Mouse (Mus musculus) kidney, adult 18-20 months (tissue): Measurements from ENCODE around the gene Mettl14.
"Not testable (repeated sequence)": the region's sequence is repeated elsewhere in the genome, so short reads cannot be mapped to it uniquely, and the experiment has no call there.

ENCODE experiments used
- DNase-seq: peaks from one replicate; pipeline ENCODE4 v3.0.0; 2021

Gene Mettl14

GRCm38 (mm10) chr3:123385486-123386156 lies at the start of gene Mettl14:
Mettl14 (minus strand) TSS chr3:123386108.
- peak; percentile 95 for DNase-seq

GRCm38 (mm10) chr3:123433362-123433761 lies 47.5 kb upstream of the Mettl14 start:
- no peak for DNase-seq

- no peak for DNase-seq
Measured at GRCm38 (mm10) chr3:123431951-123432674, 46.2 kb upstream of the Mettl14 start.

GRCm38 (mm10) chr3:123429597-123430458 lies 43.9 kb upstream of the Mettl14 start:
- no peak for DNase-seq

- DNase-seq: no peak
Measured at GRCm38 (mm10) chr3:123428005-123428404, 42.1 kb upstream of the Mettl14 start.

GRCm38 (mm10) chr3:123425647-123426046 lies 39.7 kb upstream of the Mettl14 start:
- no peak for DNase-seq

- DNase-seq: no peak
Measured at GRCm38 (mm10) chr3:123413173-123413572, 27.3 kb upstream of the Mettl14 start.

GRCm38 (mm10) chr3:123411821-123412578 lies 26.1 kb upstream of the Mettl14 start:
- DNase-seq: no peak

GRCm38 (mm10) chr3:123404945-123405344 lies 19.0 kb upstream of the Mettl14 start:
- DNase-seq: no peak

GRCm38 (mm10) chr3:123397562-123398481 lies 11.9 kb upstream of the Mettl14 start:
- no peak for DNase-seq

GRCm38 (mm10) chr3:123395611-123396010 lies 9.7 kb upstream of the Mettl14 start:
- peak; percentile 33 for DNase-seq

- DNase-seq: no peak
Measured at GRCm38 (mm10) chr3:123391180-123391579, 5.3 kb upstream of the Mettl14 start.

GRCm38 (mm10) chr3:123386157-123386780 lies 361 bp upstream of the Mettl14 start:
- peak; percentile 6 for DNase-seq

GRCm38 (mm10) chr3:123385118-123385485 lies 806 bp downstream of the Mettl14 start:
- DNase-seq: no peak

GRCm38 (mm10) chr3:123384435-123384834 lies 1.5 kb downstream of the Mettl14 start:
- no peak for DNase-seq

GRCm38 (mm10) chr3:123376562-123376961 lies 9.3 kb downstream of the Mettl14 start:
- no peak for DNase-seq

GRCm38 (mm10) chr3:123371766-123372535 lies 14.0 kb downstream of the Mettl14 start:
- peak; percentile 69 for DNase-seq

- no peak for DNase-seq
Measured at GRCm38 (mm10) chr3:123370927-123371326, 15.0 kb downstream of the Mettl14 start.

- no peak for DNase-seq
Measured at GRCm38 (mm10) chr3:123369161-123369560, 16.7 kb downstream of the Mettl14 start.

GRCm38 (mm10) chr3:123366820-123367219 lies 19.1 kb downstream of the Mettl14 start:
- DNase-seq: not testable (repeated sequence)
